Mouse (Mus musculus) forelimb bud, embryonic 11.5 days (tissue): ENCODE data around the gene Dyrk1a.

Source experiments
- DNase-seq: peaks from one replicate; pipeline ENCODE4 v3.0.0-alpha.2; 2012; ENCODE audit warnings: low read depth, low spot score

Dyrk1a gene

DNA sequence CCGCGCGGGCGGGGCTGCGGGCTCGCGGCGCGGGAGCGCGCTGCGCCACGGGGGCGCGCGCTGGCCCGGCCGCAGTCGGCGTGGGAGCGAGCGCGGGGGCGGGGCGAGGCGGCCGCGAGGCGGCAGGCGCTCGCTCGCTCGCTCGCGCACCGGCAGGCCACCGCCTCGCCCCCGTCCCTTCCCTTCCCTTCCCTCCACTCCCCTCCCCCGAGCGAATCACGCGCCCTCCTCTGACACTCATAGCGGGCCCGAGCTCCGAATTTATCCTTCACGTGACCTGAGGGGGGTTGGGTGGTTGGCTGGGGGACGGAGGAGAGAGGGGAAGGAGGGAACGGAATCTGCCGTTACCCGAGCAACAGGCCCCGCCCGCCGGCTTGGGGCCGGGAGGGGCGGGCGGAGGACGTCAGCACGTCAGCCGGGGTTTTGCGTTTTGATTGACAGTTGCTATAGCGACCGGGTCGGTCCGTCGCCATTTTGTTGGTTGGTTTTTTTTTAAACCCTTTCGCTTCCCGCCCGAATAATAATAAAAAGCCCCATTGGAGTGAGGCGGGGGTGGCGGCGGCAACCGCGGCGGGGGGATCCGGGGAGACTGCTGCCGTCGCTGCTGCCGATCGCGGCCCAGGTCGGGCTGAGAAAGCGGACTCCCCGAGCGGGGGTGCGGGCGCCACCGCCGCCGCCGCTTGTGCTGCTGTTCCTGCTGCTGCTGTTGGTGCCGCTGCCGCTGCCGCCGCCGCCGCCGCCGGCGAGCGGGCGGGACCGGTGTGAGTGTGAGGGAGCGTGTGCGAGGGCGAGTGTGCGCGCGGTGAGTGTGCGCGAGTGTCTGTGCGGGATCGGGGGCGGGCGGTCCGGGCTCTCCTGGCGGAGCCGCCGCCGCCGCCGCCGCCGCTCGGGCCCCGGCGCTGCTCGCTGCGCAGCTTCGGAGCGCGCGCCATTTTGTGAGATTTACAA is at the start of gene Dyrk1a:
TSS of gene Dyrk1a (plus strand) at position 782 of the 948 bp plus-strand sequence.
- peak; percentile 100 for DNase-seq

DNA sequence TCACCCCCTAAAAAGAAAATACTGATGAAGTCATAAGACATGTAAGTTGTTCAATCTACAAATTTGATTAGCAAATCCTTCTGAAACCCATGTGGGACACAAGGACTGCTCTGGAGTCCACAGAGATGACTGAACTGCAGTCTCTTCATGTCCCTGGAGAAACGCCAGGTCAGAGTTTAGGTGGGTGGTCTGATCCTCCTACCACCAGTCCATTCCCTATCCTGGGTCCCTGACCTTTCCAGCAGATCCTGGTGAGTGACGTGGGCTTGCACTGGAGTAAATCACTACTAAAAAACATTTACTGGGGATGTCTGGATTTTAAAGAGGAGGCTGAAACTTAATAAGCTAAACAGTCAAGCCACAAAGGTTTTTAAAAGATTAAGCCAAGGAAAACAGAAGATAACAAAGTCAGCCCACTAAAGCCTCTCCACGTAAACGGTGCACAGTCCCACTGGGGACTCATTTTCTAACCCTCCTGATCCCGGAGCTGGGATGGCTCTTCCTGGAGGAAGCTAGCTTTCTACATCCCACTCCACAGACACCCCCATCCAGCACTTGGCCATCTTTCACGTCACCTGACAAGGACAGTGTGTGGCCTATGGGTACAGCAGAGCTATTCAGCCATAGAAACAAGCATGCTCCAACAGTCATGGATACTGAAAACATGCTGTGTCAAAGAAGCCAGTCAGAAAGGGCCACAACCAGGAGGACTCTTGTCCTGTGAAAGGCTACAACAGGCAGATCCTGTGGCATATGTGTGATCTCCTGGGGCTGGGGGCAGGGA is 46.0 kb upstream of the Dyrk1a start:
- no peak for DNase-seq

DNA sequence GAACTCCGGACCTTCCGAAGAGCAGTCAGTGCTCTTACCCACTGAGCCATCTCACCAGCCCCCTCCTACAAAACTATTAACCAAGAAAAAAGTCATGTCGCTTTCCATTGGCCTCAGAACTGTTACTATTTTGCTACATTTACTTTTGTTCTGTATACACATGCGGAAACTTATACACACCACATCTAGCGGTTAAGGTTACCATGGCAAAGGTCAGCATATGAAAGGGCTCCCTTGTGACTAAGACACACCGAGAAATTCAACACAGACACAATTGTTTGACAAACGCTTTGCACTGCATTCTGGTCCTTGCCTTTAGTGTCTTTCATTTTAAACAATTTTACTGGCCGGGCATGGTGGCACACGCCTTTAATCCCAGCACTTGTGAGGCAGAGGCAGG is 45.1 kb upstream of the Dyrk1a start:
- DNase-seq = no peak

DNA sequence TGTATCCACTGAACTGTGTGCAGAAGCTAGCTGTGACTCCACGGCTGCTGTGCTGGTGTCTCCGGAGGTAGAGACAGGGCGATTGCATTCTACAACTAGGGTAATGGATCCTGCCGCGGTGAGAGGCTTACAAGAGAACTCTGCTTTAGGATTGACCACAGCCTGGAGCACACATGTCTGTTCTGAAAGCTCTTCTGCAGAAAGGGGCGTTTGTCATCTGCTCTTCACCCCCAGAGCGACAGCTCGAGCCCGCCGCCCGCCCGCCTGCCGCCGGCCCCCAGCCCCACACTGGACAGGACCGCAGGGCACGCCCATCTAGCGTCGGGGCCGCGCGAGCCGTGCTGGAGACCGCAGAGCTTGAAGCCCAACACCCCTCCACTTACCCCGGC is 43.9 kb upstream of the Dyrk1a start:
- peak; percentile 20 for DNase-seq

DNA sequence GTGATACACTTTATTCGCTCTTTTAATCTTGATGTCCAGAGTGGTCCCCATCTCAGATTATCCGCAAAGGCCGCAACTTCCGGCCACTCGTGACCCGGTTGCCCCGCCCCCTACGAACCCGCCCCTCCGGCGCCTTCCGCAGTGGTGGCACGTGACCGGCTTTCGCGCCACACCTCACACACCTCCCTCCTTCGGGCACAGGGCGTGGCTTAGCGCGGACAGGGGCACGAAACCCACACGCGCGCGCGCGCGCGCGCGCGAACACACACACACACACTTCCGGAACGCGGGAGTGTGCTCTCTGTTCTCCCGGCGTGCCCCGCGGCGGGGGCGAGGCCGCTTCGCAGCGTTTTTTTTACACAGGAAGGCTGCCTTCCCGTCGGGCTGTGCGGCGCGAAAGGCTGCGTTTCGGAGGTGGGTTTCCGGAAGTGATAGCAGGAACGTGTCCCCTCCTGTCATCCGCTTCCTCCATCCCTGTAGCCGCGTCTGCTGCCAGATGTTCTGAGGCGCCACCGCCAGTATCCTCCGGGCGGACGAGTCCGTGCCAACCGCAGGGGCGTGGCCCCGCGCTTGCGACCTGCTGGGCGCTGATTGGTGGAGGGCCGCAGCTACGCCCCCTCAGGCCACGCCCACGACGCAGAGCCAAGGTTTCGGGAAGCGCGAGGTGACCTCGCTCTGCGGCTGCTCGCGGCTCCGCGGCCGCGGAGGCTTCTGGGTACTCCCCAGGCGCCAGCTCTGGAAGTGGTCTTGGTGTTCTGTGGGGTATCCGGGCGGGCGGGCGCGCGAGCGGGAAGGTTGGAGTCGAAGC is 43.3 kb upstream of the Dyrk1a start, which contains the start of gene Vps26c:
TSS of gene Vps26c (minus strand) at position 487 of the 808 bp plus-strand sequence.
- peak; percentile 97 for DNase-seq

DNA sequence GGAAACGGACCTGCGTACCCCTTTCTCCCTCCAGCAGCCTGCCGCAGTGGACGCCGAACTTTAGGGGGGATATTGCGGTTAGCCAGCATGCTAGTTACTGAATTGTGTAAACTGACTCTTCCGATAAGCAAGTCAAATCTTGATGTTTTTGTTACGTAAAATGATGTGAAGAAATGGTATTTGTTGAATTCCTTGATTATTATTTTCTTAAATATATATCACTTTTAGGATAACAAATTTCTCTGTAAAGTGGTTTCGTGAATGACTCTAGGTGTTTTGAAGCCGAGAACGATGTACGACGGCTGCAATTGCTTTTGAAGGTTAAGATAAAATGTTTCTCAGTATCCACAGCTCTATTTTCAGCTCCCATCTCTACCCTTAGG is 42.7 kb upstream of the Dyrk1a start:
- no peak for DNase-seq

DNA sequence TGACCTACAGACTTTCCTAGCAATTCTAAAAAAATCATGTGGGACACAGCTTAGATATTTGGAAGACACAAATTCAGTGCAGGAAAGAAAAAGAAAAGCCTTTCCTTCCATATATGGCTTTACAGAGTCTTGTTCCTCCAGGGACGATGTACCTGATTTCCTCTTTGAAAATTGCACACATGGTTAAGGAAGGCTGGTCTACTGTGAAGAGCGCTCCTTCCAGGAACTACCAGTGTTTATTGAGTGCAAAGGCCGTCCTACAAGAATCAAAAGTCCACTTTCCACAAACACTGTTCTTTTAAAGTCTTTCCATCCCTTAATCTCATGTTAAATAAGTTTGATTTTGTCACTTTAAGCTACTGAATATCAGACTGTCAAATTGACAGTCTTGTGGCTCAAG is 42.3 kb upstream of the Dyrk1a start:
- DNase-seq = no peak

DNA sequence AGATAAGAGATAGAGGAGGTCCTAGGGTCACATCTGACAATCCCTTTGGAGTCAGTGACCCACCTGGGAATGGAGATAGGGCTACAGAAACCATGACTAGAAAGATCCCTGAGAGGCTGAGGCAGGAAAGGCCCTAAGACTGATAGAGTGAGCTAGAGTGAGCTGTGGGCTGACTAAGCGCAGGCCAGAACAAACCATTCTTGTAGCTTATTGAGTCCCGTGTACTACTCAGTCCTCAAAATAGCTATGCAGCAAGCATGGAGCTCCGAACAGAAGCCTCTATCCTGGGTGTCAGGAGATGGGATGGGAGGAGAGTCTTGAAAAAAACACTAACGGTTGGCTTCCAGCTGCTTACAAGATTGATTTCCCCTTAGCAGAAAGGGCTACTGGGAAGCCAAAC is 38.5 kb upstream of the Dyrk1a start:
- DNase-seq = no peak

DNA sequence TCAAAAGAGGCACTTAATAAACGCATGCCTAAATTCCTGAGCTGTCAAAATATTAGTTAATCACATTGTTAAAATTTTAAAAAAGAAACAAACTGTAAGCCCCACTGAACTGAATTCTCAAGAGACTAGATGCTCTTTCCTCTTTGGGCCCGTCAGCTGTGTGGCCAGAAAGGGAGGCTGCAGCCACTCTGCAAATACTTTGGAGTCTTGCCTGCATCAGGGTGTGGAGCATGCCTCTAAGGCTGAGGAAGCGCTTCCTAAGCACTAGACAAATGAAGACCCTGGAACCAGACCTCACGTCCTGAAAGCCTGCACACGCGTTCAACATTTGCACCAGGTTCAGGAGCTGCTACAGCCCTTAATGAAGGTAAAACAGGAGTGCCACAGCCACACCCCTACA is 36.1 kb upstream of the Dyrk1a start:
- no peak for DNase-seq

DNA sequence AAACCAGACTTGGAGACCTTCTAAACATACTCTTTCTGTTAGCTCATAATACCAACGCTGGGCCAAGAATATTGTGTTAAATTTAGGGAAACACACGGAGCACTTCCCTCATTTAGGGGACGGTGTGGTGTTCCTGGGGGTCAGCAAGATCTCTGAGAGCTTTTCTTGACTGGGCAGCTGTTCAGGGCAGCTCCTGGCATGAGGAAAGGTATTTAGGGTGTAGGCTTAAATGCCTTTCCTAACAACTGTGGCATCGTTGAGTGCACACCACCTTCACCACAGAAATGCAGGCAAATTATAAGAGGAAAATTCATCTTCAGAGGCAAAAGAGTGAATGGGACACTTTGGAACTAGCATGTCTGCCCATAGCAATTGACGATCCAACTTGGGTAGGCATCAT is 34.1 kb upstream of the Dyrk1a start:
- no peak for DNase-seq

DNA sequence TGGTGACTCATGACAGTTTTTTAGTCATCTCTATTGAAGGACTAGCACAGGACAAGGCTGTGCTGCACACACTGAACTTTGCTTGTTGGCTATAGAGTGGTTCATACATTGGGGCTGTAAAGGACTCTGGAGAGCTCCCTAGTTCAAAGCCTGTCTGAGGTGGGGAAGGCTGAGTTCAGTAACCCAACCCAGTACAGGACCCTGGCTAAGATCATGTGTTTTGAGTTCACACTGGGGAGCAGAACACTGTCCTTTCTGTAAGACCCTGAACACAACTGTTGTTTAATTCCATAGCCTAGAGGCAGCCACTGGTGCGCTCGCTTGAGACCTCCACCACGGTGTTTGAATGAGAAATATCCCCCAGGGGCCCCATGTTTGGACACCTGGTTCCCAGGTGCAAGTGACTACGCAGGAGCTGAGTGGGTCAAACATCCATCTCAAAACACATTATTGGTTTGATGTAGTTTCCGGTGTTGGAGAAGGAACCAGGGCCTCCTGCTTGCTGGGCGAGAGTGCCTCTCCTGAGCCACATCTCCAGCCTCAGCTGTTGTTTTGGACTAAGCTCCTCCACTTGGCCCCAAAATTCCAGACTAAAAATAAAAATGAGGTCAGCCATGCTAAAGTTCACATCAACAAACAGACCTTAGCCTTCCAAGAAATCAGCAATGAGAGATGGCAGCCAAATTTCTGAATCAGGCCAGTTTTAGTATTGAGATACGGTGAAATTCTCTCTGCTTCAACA is 33.2 kb upstream of the Dyrk1a start:
- DNase-seq = no peak

DNA sequence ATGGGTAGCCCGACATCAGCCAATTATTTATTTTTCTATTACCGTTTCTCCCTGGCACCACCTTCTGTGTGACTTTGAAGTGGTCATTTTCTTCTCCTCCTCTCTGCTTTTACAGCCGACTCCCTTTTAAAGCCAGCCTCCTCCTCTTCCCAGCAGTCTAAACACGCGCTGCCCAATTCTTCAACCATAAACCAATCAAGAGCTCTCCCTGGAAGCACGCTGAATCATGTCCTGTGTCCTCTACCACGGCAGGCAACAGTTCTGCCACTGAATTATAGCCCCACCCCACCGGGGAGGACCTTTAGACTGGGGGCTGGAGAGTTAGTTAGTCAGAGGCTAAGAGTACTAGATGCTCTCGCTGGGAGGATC is 32.7 kb upstream of the Dyrk1a start:
- no peak for DNase-seq

DNA sequence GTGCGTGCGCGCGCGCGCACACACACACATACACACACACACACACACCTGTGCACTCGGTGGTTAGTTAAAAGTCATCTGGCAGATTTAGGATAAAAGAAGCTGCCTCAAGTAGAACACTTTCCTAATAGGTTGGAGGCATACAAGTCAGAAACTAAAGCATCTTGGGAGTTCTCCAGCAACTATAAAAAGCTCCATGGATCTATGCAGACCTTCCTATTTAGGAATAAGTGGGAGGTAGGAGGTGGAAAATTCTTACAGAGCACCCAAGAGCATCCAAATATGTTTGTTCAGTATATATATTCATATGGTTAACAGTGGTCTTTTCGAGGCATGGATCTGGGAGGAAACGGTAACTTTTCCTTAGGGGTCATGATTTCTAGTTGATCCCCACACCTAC is 29.7 kb upstream of the Dyrk1a start:
- no peak for DNase-seq

DNA sequence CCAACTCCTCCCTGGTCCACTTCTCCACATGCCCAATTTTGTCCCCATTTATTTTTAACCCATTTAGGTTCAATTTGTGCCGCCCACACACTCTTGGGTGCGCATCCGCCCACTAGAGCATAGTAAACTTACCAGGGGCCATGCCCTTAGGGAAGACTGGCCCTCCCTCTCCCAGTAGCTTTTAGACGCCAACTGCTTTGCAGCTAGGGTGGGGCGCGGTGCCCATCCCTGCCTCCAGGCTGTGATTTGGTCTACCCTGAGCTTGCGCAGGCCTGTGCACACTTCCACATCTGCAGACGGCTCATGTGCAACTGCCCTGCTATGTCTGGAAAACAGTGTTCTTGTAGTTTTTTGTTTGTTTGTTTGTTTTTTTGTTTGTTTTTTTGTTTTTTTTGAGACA is 26.9 kb upstream of the Dyrk1a start:
- DNase-seq = no peak

DNA sequence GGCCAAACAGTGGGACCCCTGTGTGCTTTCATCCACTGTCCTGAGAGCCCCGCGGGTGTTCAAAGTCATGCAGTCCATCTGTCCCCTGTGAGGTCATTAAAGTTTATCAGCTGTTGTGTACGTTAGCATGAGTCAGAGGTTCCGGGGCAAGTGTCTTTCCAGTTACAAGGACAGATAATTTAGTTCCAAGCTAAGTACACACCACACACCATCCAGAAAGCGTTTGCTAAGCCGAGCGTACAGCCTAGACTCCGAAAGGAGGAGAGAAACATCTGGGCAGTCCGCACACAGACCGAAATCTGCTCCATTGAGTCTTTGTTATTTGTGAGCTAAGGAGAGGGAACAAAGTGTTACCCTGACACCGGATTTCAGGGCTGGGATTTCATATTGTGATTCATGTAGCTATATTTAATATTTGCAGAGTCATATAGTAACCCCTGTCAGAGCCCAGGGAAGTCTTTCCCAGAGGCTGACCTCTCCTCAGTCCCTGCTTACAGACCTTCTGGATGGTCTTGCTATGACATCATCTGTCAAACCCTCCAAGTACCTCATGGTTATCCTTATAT is 25.2 kb upstream of the Dyrk1a start:
- no peak for DNase-seq

DNA sequence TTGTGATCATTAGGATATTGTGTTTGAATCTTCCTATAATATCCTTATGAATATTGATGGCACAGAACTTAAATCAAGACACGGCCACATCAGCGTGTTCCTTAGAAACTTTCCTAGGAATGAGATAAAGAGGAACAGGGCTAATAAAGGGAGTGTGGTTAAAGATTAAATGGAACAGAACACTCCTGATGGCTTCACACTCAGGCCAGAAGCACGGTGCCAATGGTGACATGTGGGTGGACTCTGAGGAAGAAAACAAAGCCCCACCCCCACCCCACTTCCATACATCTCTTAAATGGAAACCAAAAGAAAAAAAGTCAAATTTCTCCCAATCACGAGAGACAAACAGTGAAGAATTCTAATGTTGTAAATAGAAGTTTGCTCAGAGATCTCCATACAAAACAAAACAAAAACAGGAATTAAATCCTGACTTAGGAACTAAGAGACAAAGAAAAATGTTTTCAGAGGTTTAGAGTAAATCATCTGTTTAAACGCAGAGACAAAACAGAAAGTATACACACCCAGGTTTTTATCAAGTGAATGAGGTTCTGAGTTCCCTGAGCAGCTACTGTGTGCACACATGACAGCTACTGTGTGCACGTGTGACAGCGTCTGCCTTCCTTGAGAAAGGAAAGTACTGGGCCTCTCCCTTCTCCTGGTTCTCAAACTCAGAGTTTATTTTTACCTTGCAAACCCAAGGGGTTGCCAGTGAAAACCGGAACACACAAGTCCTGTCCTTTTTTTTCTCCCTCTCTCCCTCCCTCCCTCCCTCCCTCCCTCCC is 23.8 kb upstream of the Dyrk1a start:
- no peak for DNase-seq

DNA sequence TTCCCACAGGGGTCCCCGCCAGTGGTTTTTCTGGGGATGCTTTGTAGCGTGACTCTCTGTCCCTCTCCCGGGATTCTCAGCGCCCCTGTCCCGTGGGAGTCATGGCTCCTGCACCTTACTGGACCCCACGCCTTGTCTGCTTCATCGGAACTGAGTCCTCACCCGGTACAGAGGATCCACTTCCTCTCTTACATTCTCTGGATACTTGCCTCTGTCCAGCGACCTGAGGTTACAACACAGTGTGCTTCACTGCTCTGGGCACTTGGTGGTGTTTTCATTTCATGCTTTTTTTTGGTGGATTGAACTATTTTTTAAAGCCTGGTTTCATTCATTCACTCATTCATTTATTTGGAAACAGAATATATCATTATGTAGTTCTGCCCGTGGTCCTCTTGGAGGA is 20.0 kb upstream of the Dyrk1a start:
- no peak for DNase-seq

DNA sequence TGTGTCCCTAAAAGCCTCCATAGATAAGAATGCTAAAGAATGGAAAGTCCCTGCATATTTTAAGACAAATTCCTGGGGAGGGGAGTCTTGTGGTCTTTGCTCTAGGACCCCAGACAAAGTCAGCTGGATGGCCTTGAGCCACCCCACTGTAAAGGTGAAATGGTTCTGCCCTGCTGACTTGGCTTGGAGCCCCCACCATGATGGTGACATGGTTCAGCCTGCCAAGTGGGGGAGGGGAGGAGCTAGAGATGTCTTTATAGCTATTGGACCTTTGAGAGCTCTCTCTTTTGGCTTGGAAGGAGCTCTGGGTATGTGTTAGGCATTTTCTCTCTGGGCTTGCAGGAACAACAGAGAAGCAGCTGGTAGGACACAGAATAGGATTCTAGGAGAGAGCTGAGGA is 17.9 kb upstream of the Dyrk1a start:
- DNase-seq = no peak

DNA sequence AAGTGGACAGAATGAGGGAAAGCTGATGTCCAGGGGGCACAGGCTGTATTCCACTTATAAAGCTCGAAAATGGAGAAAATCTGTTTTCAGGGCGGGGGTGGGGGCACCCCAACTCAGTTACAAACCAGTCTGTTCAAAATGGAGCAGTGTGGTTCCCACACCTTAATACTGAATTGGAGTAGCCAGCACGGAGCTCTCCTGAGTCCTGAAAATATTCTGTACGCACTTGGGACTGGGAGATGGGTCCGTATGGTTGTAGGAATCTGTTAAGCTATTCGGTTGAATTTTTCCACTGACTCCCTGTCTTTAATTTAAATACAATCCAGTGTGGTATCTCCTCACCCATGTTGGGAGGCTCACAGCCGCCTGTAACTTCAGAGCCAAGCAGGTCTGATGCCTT is 14.5 kb upstream of the Dyrk1a start:
- no peak for DNase-seq

DNA sequence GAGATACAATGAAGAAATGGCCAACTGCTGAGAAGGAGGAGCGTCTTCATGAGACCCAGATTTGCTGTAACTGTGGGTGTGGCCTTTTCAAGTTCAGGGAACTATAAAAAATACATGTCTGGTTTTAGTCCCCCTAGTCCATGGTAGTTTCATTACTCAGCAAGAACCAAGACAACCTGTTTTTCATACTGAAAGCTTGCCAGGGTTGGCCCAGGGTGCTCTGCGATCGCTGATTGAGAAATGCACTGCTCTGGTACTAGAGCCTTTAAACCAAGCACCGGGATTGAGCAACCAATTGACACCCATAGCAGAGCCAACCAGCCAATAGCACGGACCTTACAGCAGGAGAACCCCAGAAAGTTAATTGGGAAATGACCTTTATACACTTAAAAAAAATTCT is 13.6 kb upstream of the Dyrk1a start:
- DNase-seq = no peak
